Mouse (Mus musculus) thymus, postnatal 0 days (tissue): ENCODE results near the gene Lhpp. TPM values are rescaled to one million over a fixed set of nuclear protein-coding genes. Genes with fewer than 3 reads are reported as not detected.
A peak's percentile ranks its signal among the peaks of the same experiment; 100 is the strongest.

ENCODE experiments used
- DNase-seq: peaks from one replicate; pipeline ENCODE4 v3.0.0-alpha.2; 2015; ENCODE audit warnings: low spot score
- polyA plus RNA-seq: library from polyadenylated mRNA; unstranded; fragments of >200 nt; fragmentation: Nextera tagmentation; extraction: Ambion mirVana; gene quantifications from 2 replicates; pipeline ENCODE4 v1.2.1, GENCODE M21; 2015

Gene Lhpp
- polyA plus RNA-seq, 1 experiment from 2014 or later = 7.5 TPM

DNA sequence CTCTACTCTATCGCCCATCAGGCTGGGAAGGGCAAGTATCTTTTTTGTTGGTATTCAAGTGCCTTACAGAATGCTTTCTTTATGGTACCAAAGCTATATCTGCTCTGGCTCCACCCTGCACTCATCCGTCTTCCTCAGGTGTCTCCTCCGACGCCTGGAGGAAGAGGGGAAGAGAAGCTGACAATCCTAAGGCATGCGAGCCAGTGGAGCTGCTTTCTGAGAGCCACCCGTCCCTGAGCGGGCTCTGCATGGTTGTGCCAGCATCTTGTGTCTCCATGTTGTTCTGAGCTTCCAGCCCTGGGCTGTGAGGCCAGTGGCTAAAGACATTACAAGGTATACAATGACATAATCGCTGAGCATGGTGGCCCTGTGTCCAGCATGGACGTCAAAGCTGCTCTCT is 123.8 kb downstream of the Lhpp start:
- no peak for DNase-seq

DNA sequence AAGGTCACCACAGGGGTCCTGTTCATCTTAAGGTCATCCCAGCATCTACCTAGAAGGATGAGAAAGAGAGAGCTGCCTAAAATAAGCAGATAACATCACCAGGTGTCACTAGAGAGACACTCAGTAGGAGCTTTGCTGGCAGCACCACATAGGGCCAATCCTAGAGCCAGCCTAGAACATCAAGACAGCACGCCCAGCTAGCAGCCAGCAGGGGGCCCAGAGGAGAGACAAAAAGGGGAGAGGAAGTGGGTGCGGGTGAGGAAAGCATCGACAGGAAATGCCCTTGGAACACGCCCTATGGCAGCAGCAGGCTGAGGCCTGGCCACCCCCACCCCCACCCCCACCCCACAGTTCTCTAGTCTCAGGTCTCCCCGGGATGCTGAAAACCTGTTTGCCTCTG is 124.7 kb downstream of the Lhpp start:
- DNase-seq = peak; percentile 98

DNA sequence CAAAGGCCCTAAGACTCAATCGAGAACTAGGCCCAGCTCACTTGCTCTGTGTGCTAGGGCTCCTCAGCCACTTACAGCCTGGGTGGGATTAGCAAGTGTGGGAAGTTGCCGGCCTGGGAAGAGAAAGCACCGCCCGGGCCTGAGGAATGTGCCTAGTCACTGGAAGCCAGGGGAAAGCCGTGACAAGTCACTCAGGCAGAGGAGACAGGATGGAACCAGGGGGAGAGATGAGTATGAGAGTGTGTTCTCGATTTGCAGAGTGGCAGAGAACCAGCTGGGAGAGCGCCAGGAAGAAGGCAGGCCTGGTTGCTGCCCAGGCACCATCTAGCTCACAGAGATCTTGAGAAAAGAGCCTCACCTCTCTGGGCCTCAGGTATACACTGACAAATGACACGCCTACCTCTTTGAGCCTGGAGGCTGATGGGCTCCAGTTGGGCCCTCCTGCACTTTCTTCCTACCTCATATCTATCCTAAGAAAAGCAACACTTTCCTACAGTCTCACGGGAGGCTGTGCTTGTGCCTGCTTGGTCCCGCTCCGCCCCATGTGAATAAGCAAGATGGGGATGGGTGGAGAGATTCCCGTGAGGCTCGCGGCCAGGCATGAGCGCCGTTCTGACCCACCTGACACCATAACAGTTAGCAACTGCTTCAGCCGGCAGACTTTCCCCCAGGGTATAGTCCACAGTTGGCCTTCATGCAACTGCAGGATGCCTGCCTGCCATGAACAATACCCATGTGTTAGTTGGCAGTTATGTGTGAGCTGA is 125.8 kb downstream of the Lhpp start:
- peak; percentile 19 for DNase-seq

DNA sequence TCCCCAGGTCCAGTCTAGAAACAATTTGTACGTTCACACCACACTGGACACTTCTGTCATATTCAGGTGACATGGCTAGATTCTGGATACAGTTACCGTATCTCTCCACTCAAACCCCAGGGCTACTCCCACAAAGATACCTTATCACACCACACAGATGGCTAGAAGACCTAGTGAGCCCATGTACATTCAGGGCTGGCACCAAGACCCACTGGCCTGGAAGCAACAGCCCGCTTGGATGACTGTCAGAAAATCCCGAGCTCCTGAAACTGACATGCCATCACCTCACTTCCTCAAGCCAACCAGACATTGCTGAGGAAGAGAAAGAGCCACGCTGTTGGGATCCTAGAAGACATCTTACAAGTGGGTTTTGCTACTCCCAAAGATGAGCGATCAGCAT is 128.4 kb downstream of the Lhpp start:
- DNase-seq = no peak

DNA sequence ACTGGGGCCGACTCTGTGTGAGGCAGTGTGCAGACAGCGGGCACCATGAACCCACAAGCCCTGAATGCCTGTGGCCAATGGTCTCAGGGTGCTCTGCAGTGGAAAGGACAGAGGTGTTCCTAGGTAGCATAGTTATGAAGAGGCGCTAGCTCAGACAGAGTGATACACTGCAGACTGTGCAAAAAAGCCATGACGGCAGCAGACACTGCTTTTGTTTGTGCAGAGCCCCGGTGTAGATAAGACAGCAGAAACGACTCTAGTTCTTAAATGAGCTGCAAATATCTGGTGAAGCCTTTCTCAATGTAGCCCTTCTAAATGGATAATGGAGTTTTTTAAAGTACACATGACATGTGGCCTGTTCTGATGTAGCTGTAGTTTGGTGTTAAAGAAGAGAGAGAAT is 129.4 kb downstream of the Lhpp start:
- DNase-seq = no peak

DNA sequence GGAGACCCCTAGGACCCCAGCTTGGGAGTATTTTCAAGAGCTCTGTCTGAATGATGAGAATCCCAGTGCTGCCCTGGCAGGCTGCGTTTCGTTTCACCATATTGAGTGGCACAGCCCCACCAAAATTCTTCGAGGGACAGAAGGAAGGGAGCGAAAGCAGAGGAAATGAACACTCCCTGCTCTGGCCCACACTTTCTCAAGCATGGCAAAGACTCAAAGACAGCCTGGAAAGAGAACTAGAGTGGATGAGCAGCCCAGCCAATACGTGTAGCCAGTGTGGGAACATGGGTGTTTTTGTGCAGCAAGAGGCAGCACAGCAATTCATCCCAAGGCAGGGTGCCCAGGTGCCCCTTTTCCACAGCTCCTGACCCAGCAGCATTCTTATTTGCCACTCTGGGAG is 132.5 kb downstream of the Lhpp start:
- no peak for DNase-seq

DNA sequence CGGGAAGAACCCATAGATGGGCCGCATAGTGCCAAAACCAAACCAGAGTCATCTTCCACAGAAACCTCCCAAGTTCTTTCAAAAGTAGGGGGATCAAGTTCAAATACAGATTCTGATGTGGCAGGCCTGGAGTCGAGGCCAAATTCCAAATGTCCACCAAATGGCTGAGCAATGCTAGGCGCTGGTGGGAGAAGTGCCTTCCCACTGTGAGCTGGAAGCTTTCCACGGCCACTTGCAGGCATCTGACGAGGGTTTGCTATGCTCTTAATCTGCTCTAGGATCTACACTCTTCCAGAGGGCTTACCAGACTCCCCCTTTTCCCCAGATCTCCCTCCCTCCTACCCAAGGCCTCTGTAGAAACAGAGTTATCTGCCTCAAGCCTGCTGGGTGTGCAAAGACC is 136.7 kb downstream of the Lhpp start:
- DNase-seq = no peak

DNA sequence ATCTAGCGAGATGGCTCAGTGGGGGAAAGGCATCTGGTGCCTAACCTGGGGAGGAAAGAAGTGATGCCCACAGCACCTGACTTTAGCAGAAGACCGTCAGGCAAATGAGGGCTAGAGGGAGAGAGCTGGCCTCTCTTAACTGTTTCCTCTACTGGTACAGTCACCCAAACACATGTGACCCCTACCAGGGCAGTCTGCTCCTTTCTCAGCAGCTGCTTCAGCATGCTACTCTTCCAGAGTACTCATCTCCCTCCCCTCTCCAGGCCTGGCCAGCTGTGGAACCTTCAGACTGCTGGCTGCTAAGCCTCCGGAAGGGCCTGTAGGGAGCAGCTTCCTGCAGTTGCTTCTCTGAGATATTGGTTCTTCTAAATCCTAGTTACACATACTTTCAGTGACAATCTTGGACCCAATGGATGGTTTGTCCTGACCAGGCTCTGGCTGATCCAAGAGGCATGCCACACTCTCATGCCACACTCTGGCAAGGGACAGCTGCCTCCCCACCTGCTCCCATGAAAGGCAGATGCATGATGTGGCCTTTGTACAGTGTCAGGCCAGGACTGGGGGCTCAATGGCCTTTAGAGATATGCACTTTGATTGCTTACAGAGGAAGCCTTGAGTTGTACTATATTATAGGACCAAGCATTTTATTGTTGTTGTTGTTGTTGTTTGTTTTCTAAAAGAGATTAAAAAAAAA is 137.8 kb downstream of the Lhpp start:
- DNase-seq = no peak

DNA sequence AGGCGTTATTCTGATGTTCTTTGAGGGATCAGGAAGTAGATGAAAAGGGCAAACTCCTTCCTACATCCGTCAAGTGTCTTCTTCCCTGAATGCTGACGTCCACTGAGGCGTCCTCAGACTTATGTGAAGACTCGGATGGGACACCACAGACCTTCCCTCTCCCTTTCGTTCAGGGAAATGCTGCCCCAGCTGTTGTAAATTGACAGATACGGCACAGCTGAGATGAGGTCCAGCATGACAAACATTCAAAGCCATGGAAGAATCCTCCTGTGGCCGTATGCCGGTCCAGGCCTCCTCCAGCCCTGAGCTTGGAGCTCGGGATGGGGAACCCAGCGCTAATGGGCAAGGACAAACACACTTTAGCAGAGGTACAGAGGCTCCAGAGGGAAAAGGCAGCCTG is 139.1 kb downstream of the Lhpp start:
- no peak for DNase-seq

DNA sequence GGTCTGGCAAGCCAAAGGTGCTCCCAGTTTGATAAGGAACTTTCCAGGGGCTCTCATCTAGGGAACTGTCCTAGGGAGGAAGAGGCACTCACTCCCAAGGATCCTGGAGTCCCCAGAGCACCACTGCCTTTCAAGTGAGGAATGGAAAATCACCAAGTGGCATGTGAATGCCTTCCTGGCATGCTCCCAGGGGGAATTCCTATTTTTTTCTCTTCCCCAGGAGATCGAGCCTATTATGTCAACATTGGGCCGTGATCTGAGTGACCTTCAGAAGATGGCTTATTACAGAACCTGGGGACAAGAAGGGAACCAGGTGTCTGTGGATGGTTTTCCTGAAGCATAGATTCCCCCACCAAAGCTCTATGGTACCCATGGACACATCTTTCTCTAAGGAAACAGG is 141.3 kb downstream of the Lhpp start:
- DNase-seq = no peak

DNA sequence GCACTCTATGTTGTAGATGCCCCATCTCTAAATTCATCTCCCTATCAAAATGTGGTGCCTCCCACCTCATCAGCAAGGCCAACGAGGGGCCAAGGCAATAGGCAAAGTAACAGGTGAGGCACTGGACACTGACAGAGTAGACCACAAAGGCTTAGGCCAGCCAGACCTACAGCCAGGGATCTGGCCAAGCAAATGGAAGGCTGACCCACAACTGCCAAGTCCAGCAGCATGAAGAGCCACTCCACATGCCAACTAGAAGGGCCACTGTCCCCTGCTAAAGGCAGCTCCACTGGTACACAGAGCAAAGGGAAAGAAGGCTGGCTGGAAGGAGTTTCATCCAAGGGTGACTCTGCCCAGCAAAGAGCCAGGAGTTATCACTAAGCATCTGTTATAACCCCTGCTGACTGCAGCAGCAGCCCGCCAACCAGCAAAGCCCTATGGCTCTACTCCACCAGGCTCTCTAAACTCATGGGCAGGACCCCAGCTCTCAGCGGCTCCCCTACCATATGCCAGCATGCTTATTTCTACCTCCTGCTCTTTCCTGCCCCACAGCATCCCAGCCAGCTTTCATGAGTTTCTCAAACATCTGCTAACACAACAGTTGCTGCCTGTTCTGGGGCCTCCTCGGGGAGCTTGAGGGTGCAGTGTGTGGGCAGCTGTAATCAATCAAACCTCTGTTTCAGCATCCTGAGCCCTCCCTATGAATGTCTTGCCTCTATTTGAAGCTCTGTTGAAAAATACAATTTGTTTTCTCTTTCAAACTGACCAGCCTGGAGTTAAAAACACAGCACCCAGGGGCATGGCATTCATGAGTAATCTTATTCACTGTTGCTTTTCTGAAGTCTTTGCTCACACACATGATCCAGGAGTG is 143.3 kb downstream of the Lhpp start:
- no peak for DNase-seq

DNA sequence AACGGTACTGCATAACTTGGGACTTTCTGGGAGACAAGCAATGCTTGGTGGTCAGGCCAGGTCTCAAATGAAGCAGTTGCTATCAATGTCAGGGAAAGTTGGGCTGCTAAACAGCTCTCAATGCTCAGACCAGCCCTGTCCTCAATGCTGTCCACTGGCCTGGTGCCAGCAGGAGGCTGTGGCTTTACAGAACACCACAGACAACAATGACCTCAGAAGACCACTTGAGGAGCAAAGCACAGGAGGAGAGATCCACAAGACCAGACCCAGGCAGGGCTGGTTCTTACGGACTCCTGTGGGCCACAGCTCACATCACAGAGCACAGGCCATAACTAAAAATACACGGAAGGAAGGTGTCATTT is 143.9 kb downstream of the Lhpp start:
- DNase-seq = no peak

Other genes with a start within 250 kb of the Lhpp start
- gene Oat, start 34.2 kb upstream of the Lhpp start, polyA plus RNA-seq = 109 and 111 TPM in 2 replicates
- gene Nkx1-2, start 11.0 kb upstream of the Lhpp start, polyA plus RNA-seq = 0.05 TPM in 1 of 2 replicates, not detected in the other
- 30.5 and 37.7 TPM in 2 replicates for gene Fam53b, start 203.2 kb downstream of the Lhpp start, polyA plus RNA-seq
- gene Eef1akmt2, start 242.0 kb downstream of the Lhpp start, polyA plus RNA-seq = 74.9 and 77.4 TPM in 2 replicates
- gene Abraxas2, start 248.6 kb downstream of the Lhpp start, polyA plus RNA-seq = 29.7 and 34.6 TPM in 2 replicates